Mouse (Mus musculus) olfactory bulb, adult 2 months (tissue): ENCODE results near the gene 6430548M08Rik. TPM values are rescaled to one million over a fixed set of nuclear protein-coding genes. Genes with fewer than 3 reads are reported as not detected.

Experiments
- H3K27ac ChIP-seq: fragments of 200-500 bp; 2 replicates; pipeline ENCODE4 v1.5.1; 2012; ENCODE audit warnings: low read depth, low read length; ENCODE audit not compliant: insufficient read depth
- H3K4me1 ChIP-seq: fragments of 200-500 bp; 2 replicates; pipeline ENCODE4 v1.6.1; 2012; ENCODE audit warnings: low read length; ENCODE audit not compliant: control insufficient read depth, insufficient read depth
- H3K4me3 ChIP-seq: fragments of 200-500 bp; 2 replicates; pipeline ENCODE4 v1.5.1; 2012; ENCODE audit warnings: mild to moderate bottlenecking, low read depth, low read length, moderate library complexity; ENCODE audit not compliant: insufficient read depth
- CTCF ChIP-seq: fragments of 200-500 bp; IDR thresholded peaks from 2 replicates; pipeline ENCODE4 v1.5.1; 2012; ENCODE audit warnings: low read depth, mild to moderate bottlenecking, low read length, moderate library complexity; ENCODE audit not compliant: insufficient read depth
- POLR2A ChIP-seq: fragments of 200-500 bp; IDR thresholded peaks from 2 replicates; pipeline ENCODE4 v1.6.1; 2012; ENCODE audit warnings: mild to moderate bottlenecking, low read depth, low read length, moderate library complexity; ENCODE audit not compliant: insufficient read depth
- WGBS: fragments of 180-500 bp; shearing (Covaris S2); methylation state at CpG from one replicate; pipeline ENCODE4 v1.1.7; 2018; 5-methylcytosine and 5-hydroxymethylcytosine counted together
- polyA plus RNA-seq: library from polyadenylated mRNA; stranded (reverse); fragments of >200 nt; gene quantifications from 2 replicates; pipeline ENCODE4 v1.2.4, GENCODE M21; 2012; ENCODE audit warnings: low replicate concordance; ENCODE audit not compliant: missing spikeins, insufficient read depth, insufficient read length

The 6430548M08Rik gene
- polyA plus RNA-seq, 1 experiment = 540 TPM

DNA sequence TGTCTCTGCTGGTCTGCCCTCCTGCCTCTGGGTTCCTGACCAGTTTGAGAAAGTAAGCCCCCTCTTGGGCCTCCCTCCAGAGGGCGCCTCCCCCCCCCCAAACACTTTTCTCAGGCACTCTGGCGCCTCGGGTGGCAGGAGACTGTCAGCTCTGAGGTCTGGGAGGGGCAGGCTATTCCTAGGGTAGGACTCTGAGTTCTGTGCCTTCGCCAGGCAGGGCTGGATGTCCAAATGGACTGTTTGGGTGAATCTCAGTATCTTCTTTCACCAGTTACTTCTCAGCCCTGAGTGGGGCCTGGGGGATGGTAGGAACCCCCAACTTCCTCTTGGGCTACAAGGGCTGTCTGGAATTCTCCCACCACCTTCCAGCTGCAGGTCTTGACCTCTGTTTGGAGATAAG is 97.4 kb downstream of the 6430548M08Rik start:
- Histone ChIP-seq H3K4me3 (no peak overlapping the region), H3K27ac (no peak overlapping the region), H3K4me1 (peaks cover 3% of the 10 kb centered on the region; the same call in 1 of the 2 replicates)
- 39% methylated on average over 4 of the region's 4 CpGs for WGBS
- TF ChIP-seq CTCF (no peak), POLR2A (no peak)

DNA sequence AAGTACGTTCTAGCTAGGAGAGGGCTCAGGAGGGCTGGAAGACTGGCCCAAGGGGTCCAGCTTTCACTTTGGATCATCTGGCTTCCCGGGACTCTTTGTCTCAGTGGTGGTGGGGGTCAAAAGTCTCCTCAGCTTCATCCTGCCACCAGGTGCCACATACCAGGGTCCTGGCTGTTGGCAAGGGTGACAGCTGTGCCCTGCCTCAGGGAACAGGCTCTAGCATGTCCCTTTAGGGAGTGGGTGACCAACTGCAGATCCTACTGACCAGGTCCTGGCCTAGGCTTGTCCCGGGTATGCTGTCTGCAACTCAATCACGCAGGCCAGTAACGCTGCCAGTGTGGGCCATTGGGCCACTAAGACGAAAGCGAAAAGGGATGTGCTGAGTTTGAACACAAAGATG is 98.6 kb downstream of the 6430548M08Rik start:
- WGBS = 96% methylated on average over 7 of the region's 7 CpGs
- Histone ChIP-seq H3K4me3 (no peak overlapping the region), H3K27ac (no peak overlapping the region), H3K4me1 (peaks cover 7% of the 10 kb centered on the region; the same call in 1 of the 2 replicates)
- TF ChIP-seq CTCF (no peak), POLR2A (no peak)

- TF ChIP-seq POLR2A (no peak), CTCF (no peak)
- peaks cover 7% of the 10 kb centered on the region; the same call in 1 of the 2 replicates for H3K4me1 ChIP-seq
- H3K4me3 ChIP-seq = no peak overlapping the region
- no peak overlapping the region for H3K27ac ChIP-seq
- WGBS = 97% methylated on average over 3 of the region's 3 CpGs
Observed at GRCm38 (mm10) chr8:120213229-120213628, 99.3 kb downstream of the 6430548M08Rik start.

DNA sequence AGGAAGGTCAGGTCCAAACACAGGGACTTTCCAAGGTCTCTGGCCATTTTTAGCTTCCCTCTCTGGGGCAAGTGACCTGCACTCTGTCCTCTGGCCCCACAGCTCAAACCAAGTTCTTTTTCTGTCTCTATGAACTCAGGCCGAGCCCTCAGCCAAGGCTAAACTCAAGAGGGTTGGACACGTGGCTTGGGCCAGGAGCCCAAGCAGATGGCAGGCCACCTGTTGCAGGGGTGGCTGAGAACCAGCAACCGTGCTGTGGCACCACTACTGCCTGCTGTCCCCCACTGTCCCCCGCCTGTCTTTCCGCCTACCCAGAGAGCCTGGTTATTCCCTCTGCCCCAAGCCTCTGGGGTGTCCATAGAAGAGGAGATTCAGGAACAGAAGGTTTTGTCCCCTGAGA is 100.0 kb downstream of the 6430548M08Rik start:
- Histone ChIP-seq H3K4me3 (no peak overlapping the region), H3K4me1 (peaks cover 7% of the 10 kb centered on the region; the same call in 1 of the 2 replicates), H3K27ac (no peak overlapping the region)
- 53% methylated on average over 5 of the region's 5 CpGs for WGBS
- TF ChIP-seq POLR2A = no peak

Other genes with a start within 250 kb of the 6430548M08Rik start
- not detected in 2 replicates for gene Usp10, start 203.8 kb upstream of the 6430548M08Rik start, polyA plus RNA-seq
- gene Gm20388, start 203.3 kb upstream of the 6430548M08Rik start, polyA plus RNA-seq = not detected in 2 replicates
- not detected in 2 replicates for gene Crispld2, start 121.7 kb upstream of the 6430548M08Rik start, polyA plus RNA-seq
- not detected in 2 replicates for gene Zdhhc7, start 12.7 kb upstream of the 6430548M08Rik start, polyA plus RNA-seq
- not detected in 2 replicates for gene Fam92b, start 63.3 kb downstream of the 6430548M08Rik start, polyA plus RNA-seq
- gene Gse1, start 114.3 kb downstream of the 6430548M08Rik start, polyA plus RNA-seq = 42.5 and 91.1 TPM in 2 replicates